Mouse (Mus musculus): ENCODE measurements at regions not wholly inside any gene's neighbourhood (a gene's known extent, or its start where the extent isn't known, plus 50 kb on each side); places are given as distances from the start of the nearest gene placed in this dataset.

DNA sequence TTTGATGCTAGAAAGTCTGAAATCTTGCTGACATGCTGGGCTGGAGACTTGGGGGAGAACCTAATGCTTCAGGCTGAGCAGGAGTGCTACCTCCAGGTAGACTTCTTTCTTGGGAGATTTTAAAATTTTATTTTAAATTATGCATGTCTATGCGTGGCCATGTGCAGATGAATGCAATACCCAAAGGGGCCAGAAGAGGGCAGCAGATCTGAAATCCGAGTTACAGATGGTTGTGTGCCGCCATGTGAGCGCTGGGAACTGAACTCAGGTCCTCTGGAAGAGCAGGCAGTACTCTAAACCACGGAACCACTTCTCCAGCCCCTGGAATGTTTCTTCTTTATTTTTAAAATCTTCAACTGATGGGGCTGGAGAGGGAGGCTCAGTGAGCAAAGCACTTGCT, 135.8 kb downstream of the Slc4a3 start:
- no peak for DNase-seq (ENCODE audit: low spot score)

- no peak for DNase-seq (ENCODE audit: low spot score)
Measured at GRCm38 (mm10) chr1:75692781-75693180, 146.7 kb downstream of the Slc4a3 start.

GRCm38 (mm10) chr1:75693231-75693914, 147.3 kb downstream of the Slc4a3 start:
- no peak for DNase-seq (ENCODE audit: low spot score)

GRCm38 (mm10) chr1:75704832-75705650, 159.0 kb downstream of the Slc4a3 start:
- DNase-seq (ENCODE audit: low spot score), result no peak

DNA sequence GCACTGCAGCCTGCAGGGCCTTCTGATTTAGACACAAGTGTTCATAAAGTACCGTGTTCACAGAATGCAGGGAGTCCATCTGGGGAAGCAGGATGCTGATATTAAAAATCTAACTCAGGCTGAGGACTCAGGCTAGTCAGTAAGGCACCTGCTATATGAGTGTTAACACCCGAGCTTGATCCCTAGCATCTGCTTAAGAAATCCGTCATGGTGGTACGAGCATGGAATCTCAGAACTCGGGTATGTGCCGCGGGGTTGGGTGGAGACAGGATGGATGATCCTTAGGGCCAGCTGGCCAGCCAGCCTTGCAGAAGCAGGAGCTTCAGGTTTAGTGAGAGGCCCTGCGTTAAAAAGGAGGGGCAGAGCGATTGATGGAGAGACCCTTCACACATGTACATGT, 160.1 kb downstream of the Slc4a3 start:
- DNase-seq (ENCODE audit: low spot score), result no peak

DNA sequence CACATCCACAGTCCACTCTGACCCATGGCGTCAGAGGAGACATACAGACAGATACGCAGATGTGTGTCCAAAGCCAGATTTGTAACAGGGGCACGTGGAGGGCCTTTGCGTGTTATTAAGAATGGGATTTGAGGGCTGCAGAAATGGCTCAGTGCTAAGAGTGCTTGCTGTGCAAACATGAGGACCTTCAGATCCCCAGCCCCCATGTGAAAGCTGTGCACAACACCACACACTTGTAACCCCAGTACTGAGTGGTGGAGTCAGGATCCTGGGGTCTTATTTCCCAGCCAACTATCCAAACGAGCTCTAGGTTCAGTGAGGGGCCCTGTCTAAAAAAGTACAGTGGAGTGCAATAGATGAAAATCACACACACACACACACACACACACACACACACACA, 177.4 kb downstream of the Slc4a3 start:
- DNase-seq (ENCODE audit: low spot score), result no peak

DNA sequence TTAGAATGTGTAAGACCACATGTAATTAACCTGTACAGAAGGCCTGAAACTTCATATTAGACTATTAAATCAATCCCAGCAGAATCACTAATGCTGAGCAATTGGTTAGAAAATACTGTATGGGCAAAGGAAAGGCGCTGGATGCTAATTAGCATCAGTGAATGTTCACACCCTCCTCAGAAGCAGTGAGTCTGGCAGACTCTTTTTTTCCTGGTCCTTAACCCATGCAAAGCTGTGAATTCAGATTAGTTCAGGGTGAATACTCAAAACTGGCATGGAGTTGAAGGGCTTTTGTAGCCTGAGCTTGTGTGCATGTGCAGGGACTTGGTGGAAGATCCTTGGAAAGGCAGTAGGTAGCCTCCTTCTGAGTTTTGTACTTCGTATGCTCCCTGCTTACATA, 179.3 kb downstream of the Slc4a3 start:
- no peak for DNase-seq (ENCODE audit: low spot score)

DNA sequence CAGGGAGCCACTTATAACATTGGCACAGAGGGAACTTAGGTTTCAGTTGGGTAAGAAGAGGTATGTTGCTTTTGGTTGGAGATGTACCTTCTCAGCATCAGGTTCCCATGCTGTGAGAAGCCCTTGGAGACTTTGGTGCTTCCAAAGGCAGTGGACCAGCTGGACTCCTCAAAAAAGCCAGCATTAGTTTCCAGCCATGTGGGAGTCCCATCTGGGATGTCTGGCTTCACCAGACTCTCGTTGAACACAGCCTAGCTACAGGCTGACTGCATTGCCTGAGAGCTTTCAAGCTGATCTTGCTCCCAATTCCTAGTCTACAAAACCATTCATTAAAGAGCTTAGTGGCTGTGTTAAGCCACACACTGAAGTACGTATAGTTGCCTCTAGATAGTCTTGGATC, 182.8 kb downstream of the Slc4a3 start:
- no peak for DNase-seq (ENCODE audit: low spot score)

DNA sequence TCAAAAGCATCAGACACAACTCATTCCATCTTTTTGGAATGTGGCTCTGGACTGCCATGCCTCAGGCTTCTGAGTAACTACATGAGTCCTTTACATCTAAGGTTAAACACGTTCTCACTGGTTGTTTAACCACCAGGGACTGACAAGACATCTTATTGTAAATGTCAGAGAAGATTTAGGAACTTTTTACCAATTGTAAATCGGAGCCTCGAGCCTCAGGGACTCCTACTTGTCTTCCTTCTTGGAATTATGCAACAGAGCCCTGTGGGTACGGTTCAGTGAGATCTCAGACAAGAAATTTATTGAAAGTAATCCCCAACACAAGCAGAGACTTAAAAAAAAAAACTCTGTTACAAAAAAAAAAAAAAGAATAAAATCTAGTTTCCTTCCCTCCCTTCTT, 187.7 kb downstream of the Slc4a3 start:
- no peak for DNase-seq (ENCODE audit: low spot score)

- no peak for DNase-seq (ENCODE audit: low spot score)
Measured at GRCm38 (mm10) chr1:75738651-75739050, 192.6 kb downstream of the Slc4a3 start.

- DNase-seq (ENCODE audit: low spot score), result no peak
Measured at GRCm38 (mm10) chr1:75749665-75750221, 203.7 kb downstream of the Slc4a3 start.

DNA sequence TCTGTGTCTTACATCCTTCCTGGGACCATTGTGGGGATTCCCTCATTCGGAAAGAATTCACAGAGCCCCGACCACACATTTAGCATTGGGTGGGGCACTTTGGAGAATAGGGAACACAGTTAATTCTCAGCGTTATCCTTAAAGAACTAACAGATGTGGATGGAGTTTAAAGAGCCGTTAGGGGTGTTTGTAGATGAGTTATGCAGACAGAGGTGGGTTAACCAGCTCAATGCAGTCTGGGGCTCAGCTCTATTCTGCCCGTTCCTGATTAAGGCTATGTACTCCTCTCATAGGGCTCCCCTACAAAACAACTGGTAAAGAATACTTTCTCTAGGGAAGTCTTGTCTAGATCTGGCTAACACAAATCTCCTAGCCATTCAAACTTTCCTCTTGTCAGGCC, 226.1 kb downstream of the Slc4a3 start:
- DNase-seq (ENCODE audit: low spot score), result no peak

DNA sequence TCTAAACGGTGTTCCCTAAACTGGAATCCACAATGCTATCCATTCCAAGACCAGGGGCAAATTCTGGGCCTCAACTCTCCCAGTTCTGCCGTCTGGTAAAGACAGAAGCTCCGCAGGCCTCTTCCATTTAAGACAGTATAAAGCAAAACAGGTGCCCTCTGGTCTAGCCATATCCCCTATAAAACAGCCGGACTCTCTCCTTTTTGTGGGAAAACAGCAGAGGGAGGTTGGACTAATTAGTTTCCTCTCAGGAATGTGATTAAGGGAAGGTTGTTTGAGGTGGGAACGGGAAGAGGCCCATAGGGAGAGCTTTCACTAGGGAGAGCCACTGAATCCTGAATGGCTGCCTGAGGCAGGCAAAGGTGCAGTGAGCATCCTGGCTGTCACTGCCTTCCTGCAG, 226.9 kb downstream of the Slc4a3 start:
- no peak for DNase-seq (ENCODE audit: low spot score)

- DNase-seq (ENCODE audit: low spot score), result no peak
Measured at GRCm38 (mm10) chr1:75778889-75779288, 232.8 kb downstream of the Slc4a3 start.

DNA sequence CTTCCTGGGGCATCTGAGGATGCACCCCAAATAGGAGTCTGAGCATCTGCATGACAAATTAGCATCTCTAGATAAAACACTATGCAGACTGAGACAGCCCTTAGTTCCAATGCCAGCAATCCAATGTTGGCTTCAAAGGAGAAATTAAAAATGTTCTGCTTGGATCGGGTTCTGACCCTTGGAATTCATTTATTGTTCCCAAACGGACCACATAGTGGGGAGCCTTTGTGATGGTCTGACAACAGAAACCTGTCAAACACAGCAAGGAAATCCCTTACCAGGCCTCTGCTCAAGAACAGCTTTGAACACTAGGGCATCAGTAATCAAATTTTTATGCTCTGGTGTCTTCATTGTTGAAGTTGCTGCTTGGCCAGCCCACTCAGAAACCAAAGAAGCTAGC, 237.1 kb downstream of the Slc4a3 start:
- DNase-seq (ENCODE audit: low spot score), result no peak

- no peak for DNase-seq (ENCODE audit: low spot score)
Measured at GRCm38 (mm10) chr1:75786173-75786820, 240.2 kb downstream of the Slc4a3 start.

GRCm38 (mm10) chr1:75791509-75791908, 245.4 kb downstream of the Slc4a3 start:
- no peak for DNase-seq (ENCODE audit: low spot score)

DNA sequence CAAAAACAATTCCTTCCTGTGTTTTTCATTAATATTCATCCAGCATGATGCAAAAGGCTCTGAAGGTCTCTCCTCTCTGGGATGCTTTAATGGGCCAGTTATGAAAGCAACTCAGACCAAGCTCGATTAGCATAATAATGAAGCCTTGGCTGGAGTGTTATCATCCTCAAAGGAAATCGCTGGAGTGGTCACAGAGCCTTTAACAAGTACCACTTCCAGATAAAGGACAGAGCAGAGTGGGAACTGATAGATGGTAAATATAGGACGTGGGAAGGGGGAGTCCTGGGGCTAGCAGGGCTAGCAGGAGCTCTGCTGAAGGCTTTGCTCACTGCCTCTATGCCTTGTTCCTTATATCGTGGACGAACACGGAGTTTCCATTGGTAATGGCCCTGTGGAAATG, 251.7 kb downstream of the Slc4a3 start:
- no peak for DNase-seq (ENCODE audit: low spot score)

DNA sequence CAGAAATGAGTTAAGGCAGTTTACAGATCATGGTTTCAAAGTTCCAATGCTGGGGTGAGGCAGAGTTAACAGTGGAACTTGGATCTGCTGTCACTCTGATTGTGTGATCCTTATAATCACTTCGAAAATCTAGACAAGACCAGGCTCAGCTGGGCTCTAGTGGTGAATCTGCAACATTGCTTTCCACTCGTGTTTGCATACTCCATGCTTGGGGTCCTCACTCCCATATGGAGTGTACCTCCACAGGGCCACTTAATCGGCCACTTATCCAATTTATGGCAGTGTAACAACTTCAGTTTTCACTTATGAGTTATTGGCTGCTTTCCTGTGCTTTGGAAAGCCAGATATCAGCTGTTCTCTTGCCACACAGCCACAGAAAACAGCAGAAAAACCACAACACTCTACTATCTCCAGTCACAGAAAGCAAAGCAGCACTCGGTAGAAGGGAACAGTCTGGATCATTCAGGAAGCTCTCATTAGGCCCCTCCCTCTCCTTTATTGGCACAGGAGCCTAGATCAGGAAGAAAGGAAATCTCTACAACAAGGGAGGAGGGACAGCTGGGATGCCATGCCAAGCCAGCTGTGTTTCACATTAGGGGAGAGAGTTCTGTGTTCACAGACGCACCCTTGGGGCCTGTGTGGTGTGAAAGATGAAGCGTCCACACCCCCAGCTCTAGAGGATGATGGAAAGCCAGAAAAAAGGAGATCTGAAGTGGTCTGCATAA, 252.5 kb downstream of the Slc4a3 start:
- no peak for DNase-seq (ENCODE audit: low spot score)

GRCm38 (mm10) chr1:75804473-75804872, 258.4 kb downstream of the Slc4a3 start:
- no peak for DNase-seq (ENCODE audit: low spot score)

GRCm38 (mm10) chr1:75812471-75812870, 266.4 kb downstream of the Slc4a3 start:
- no peak for DNase-seq (ENCODE audit: low spot score)

- no peak for DNase-seq (ENCODE audit: low spot score)
Measured at GRCm38 (mm10) chr1:75826202-75826601, 280.1 kb downstream of the Slc4a3 start.
